Mouse (Mus musculus) brain, embryonic 18.5 days (tissue): ENCODE data around the gene Shc1.
A peak's percentile ranks its signal among the peaks of the same experiment; 100 is the strongest.

Source experiments
- DNase-seq: peaks from one replicate; pipeline ENCODE4 v3.0.0-alpha.2; 2012; ENCODE audit warnings: low read depth, low spot score

Shc1 gene

DNA sequence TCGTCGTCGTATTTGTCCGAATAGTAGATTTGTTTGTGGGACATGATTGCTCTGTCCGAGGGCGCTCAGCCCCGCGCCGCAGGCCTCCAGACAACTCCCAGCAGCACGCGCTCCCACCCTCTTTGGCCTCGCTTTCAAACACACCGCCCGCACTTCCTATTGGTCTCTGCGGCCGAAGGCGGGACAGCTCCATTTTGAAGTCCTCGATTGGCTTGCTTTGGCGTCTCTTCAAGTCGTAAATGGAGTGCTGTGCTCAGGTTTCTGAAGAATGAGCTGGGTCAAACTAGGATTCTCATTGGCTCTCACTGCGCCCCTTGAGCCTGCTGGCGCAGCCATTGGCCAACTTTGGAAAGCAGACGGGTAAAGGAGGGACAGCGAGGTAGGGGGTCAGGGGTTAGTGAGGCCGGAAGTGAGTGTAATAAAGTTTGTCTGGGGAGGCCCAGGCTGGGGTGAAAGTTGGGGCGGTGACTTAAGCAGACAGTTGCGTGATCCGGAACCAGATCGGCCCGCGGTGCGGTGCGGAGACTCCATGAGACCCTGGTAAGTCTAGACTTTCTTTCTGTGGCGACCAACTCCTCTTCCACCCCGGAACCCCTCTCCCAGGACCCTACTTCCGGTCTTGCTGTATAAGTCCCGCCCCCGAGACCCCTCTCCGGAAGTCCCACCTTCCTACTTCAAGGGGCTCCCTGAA lies at the start of gene Shc1, which contains the start of gene Cks1b:
Shc1 (plus strand) TSS at position 274 of the 691 bp plus-strand sequence.
Cks1b (minus strand) TSS at position 214 of the 691 bp plus-strand sequence.
- peak; percentile 98 for DNase-seq

DNA sequence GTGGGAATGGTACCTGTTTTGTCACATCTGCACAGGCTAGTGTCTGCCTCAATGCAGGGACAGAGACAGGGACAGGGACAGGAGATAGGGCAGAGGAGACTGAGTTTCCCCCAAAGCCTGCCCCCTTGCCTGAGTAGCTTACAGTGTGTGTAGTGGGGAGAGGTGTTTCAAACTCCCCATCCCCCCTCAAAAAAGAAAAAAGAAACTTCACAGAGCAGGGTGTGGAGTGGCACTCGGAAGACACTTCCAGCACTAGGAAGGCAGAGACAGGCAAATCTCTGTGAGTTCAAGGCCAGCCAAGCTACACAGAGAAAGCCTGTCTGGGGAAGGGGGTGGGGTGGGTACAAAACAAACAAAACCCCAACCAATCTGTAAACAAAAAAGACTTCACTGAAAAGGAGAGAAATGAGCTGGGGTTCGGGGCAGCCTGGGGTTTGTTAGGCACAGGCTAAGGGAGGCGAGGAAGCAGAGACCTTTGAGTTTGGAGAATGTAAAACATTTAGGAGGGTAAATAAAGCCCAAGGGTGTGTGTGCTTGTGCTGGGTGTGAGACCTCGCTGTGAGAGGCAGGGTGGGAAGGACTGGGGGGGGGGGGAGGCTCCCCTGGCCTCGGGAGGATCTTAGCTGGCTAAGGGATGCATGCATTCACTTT lies 44.5 kb upstream of the Shc1 start:
- DNase-seq = no peak

DNA sequence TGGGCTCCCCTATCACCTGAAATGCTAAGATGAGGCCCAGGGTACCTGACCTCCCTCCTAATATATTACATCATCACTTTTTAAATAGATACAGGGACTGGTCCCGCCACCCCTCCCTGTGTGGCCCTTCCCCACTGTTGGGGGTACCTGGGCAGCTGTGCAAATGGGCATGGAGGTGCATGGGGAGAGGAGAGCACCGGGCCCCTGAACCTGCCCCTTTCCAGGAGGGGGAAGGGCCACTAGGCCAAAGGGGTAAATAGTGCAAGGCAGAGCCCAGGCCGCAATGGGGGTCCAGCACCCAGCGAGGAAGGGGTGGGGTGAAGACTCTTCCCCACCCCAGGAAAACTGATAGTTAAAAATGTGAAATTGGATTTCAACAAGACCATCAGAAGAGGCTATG lies 40.4 kb upstream of the Shc1 start:
- DNase-seq = no peak

DNA sequence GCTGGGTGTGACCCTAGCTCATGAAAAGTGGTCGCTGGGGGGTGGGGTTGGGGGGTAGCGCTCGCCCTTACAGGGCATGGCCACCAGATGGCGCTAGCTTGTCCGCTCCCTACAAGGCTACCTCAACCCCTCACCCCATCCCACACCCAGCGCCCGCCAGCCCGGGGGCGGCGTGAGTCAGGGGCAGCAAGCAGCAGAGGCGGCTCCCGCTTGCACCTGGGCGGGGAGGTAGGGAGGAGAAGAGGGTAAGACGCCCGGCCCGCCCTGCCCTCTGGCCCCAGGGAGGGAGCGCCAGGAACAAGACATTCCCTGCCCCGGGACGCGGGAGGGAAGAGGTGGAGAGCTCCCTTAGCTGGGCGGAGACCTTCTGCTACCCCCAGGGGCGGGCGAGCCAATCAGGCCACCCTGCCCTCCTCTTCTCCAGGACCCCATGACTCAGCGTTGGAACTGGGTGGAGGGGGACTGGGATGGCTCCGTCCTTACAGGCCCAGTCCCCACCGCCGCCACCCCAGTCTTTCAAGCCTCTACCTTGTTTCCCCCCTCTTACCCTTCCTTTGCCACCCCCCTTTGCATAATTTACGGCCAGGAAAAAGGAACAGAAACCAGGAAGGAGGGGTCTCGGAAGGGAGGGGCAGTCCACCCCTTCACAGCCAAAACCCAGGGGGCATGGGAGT lies 39.7 kb upstream of the Shc1 start:
- no peak for DNase-seq

DNA sequence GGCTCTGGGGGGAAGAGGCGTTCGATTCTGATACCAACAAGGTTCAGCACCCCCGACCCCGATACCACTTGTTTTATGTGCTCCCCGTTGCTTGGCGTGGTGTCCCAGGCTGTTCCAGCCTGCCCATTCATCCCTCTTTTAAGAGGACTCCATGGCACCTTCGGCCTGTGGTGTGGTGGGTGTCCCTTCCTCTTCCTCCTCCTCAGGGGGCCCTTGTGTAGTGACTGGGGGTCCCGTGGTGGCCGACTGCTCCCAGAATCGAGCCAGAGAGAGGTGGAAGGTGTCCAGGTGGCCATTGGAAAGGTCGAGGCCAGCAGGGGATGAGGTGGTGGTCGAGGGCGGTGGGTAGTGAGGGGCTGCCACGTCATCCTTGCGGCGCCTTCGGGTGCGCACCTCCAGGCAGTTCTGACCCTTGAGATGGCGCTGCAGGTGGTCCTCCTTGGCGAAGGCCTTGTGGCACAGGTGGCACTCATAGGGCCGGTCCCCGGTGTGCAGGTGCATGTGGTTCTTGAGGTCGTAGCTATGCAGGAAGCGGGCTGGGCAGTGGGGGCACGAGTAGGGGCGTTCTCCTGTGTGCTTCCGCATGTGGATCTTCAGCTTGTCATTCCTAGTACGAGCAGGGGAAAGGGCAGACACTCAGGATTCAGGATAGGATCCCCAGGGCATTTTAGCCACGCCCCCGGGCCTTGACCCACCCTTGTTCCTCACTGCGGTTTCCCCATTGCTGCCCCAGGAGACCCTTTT lies 38.7 kb upstream of the Shc1 start:
- DNase-seq = no peak

DNA sequence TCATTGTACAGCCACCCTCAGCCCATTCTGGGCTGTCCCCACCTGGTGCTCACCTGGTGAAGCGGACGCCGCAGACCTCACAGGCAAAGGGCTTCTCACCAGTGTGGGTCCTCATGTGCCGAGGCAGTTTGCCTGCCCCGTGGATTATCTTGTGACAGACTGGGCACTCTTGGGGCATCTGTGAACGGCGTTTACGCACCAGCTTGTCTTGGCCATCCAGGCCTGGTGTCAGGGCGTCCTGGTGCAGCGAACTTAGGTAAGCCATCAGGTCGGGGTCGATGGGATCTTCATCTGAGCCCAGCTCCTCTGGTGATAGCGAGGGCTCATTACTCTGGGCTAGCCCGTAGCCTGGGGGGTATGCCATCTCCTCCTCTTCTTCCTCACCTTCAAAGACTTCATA lies 38.0 kb upstream of the Shc1 start:
- DNase-seq = no peak

DNA sequence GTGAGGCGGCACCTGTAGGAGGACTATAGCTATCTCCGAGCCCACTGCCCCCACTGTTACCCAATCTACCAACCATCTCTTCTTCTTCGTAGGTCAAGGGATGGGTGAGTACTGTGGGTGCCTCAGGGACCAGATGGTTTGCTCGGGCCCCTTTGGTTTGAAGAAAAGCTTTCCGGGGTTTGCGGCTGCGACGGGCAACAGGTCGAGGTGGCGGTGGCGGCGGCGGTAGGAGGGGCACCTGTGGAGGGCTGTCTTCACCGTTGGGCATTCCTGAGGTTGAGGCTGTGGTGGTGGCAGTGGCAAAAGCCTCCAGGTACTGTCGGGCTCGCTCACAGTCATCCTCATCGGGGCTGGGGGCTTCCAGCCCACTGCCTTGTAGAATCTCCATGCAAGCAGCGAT lies 37.5 kb upstream of the Shc1 start:
- DNase-seq = no peak

DNA sequence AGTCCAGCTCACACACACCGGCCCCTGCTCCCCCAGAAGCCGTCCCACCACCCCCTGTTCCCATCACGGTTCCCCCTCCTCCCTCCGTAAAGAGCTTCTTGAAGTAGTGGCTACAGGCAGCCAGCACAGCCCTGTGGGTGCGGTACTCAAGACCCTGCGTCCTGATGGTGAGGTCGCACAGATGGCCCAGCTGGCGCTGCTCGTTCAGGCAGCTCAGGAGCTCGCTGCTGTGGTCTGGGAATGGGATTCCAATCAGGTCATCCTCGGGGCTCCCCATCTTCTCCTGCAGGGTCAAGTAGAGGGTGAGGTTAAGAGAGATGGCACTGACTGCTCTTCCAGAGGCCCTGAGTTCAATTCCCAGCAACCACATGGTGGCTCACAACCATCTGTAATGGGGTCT lies 37.0 kb upstream of the Shc1 start:
- no peak for DNase-seq

DNA sequence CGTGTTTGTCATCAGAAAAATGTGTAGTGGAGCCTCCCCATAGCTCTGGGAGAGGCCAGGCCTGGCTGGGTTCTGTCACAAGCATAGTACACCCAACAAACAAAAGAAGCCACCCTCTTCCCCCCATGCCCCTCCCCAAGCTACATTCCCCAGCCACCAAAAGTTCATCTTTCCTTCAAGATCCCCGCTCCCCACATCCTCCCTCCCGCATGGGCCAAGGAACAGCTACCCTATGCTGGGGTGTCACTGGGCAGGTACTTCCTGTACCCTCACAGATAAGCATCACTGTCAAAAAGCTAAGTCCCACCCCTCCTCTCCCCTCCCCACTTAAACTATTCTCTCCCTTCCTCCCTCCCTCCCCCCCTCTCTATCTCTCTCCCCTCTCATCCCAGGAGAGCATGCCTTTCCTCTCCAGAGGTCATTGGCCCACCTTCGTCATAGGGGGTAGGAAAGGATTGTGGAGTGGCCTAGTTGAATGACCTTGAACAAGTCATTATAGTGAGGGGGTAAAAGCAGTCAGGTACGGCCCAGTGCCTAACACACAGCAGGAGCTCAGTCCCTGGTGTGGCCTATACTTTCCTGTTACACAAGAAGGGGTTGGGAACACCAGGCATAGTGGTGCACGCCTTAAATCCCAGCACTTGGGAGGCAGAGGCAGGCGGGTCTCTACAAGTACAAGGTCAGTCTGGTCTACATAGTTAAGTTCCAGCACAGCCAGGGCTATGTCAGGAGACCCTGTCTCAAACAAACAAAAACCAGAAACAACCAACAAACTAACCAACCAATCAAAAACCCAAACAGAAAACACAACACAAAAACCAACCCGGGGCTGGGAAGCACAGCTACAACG lies 36.0 kb upstream of the Shc1 start:
- DNase-seq = no peak

DNA sequence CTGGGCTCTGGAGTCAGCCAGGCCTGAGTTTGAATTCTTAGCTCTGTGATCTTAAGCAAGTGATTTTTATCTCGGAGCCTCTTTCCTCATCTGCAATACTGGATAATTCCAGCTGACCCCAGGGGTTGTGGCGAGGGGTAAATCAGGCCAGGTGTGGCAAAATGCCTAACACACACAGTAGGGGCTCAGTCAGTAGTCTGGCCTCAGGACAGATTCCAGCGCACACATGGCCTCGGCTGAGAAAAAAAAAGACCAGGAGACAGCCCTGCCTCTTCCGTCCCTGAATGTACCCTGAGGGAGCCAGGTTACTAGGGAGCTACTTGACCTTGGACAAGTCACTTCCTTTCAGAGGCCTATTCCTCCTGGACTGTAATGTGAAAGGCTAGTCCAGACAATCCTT lies 35.3 kb upstream of the Shc1 start:
- no peak for DNase-seq

DNA sequence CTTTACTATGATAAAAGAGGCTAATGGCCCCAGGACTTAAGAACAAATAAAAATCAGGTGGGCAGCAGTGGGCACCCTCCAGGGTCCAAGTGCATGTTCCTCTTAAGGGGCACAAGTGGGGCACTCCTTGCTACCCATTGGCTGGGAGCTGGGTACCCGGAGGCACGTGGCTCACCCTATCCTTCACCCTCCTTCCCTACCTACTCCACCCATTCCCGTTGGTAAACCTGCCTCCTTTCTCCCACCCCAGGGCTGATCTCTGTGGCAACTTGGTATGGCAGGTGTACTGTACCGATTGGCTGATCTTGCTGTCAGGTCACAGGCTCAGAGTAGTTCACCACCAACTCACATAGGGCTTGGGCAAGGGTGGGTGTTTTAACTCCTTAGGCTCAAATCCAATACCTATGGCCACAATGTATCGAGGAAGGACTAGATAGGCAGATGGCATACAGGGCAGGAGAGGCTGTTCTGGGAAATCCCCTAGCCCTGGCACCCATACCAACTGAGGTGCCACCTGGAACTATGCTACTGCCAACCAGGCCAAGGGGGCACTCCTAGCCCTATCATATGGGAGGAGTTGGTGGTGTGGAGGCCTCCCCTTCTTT lies 34.5 kb upstream of the Shc1 start:
- DNase-seq = no peak

DNA sequence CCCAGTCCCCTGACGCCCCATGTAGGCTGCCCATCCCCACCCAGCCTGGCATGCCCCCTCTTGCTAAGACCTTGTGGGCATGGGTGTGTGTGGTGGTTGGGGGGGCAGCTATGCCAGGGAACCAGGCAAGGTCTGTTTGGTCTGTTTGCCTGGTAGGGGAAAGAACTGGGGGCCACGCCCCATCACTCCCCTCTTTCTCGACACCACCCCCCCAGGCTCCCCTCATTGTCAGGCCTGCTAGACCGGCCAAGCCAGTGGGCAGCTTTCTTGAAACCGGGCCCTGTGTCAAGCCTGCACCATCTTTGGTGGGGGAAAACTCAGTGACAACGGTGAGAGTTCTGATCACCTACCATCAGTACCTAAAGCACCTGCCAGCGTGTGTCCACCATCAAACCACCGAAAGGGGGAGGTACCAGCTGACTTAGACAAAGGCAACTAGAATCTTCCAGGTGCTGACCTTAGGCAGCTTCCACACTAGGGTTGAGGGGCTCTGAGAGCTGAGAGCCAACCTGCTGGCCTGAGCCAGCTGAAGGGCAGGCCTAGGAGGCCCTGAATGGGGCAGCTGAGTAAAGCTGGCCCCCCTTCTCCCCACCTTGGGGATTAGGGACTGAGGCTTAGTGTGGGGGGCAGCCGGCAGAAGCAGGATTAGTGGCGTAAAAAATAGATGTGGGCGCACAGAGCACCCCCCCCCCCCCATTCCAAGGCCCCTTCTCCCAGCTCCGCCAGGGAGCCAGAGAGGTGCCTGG lies 33.7 kb upstream of the Shc1 start:
- DNase-seq = no peak

DNA sequence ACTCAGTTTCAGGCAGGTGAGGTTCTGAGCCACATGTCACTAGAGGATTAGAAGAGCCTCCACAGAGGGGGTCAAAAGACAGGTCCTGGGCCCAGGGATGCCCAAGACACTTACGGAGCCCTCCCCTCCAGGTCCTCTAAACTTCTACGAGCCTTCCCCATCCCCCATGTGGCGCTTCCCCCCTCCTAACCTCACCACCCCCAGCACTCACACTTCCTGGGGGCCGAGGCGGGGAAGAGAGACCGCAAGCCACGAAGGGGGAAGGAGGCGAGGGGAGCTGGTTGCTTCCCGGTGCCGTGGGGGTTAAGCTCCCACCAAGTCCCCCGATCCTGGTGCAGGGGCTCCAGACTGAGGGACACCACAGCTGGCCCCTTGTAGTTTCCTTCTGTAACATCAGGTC lies 32.8 kb upstream of the Shc1 start:
- no peak for DNase-seq

DNA sequence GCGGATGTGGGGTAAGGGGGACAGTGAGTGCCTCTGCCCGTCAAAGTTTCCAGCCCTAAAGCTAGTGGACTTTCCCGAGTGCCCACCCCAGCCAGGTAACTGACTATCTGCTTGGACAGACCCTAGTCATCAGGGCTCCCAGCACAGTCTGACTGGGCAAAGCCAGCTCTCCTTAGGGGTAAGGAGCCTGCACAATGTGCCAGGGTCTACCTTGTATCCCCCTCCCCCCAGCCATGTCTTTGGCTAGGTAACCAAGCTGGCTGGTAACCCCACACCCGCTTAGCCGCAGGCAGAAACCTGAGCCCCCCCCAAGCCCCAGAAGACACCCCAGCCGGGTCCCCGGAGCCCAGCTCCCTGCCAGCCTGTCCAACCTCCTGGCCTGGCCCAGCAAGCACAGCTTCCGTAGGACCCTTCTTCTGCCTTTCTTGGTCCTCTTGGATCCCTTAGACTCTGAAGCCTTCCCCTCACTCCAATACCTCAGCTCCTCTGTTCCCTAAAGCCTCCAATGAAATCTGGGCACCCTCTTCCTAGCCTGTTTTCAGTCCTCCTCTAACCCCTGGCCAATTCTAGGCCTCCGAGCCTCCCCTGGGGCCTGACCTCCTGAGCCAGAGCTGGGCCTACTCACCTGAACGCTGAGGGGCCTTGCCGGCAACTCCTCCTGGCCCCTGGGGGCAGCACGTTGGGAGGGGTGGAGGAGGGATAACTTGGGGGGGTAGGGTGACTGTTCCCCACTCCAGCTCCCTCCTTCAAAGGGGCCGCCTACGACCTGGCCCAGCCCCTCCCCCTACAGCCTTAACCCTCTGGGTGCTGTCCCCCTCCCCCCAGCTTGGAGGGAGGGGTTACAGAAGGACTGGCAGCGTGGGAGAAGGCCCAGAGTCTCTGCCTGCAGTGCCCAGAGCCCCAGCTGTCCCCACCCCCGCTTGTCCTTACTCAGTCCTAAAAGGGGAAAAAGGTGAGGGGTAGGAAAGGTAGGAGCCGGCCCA lies 31.5 kb upstream of the Shc1 start:
- DNase-seq = no peak

DNA sequence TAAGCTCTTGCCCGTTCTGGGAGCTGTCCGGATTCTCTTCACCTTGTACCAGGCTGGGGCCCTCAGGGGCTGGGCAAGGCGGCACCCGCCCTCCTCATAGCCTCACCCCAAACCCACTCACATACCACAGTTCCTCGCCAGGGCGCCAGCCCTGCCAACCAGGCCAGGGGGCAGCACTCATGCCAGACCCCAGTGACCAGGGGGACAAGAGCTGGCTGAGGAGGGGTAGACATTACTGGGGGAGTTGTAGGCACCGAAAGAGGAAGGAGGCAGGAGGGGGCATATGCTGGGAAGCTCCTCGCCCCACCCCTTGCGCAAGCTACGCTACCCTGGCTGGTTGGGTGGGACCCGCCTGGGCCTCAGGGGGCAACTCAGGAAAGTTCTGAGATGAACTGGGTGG lies 30.6 kb upstream of the Shc1 start:
- DNase-seq = no peak

DNA sequence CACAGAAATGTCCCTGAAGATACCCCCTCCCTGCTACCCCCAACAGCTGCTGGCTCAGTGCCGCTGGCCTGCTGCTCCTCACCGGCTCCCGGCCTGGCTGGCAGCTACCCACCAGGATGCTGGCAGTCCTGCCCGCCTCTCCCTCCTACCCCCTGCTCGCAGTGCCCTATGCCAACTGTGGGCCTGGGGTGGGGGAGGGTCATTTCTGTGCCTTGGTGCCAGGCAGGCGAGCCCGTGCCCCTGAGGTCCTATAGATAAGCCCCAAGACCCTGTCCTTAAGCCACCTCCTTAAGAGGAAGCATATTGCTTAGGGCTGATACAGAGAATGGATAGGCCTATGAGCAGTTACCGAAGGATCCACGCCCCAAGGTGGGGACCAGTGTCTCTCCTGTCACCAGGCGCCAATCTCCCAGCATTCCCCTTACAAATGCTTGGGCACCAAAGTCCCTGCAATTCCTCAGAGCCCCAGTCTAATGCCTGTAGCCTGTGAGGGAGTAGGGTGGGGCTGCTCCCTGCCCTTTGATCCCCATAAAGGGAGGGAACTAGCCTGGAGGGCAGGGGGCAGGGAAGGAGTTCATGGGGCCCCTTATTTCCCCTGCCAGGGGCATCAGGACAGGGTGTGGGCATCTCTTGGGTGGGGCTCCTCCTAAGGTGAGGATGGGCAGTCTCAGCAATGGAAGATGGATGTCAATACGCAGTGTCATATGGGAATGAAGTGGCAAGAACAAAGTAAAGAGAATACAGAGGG lies 29.9 kb upstream of the Shc1 start:
- DNase-seq = no peak

DNA sequence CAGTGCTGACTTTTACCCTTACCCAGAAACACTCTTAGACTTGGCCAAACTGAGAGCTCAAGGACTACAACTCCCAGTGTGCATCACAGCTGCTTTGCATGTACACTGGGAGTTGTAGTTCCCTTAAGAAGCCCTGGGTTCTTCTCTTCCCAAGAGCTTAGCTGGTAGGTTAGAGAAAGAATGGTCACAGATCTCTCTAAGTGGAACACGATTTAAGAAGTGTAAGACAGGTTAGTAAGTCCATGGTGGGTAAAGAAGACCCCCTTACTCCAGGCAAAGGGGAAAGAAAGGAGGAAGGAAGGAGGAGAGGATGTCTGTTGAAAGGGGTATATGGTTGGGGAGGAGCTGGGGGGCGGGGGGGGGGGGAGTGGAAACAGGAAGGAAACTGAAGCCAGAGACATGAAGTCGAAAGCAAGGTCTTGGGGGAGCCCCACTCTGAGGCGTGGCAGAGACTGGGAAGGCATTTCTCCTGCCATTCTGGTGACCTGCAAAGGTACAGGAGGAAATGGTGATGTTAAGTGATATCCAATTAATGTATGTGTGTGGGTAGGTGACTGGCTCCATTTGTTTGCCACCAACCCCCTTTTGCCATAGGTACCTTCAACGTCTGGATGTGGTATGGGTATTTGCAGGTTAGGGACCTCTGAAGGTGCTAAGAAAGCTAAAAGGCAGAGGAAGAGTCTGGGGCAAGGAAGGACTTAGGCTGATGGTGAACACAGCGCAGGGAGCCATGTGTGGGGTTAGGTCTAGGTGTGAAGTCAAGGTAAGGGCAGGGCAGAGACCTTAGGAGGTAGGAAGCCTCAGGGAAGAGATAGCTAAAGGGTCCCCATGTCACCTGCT lies 29.1 kb upstream of the Shc1 start:
- DNase-seq = no peak
